In genomic region chr2:69811349-69811748, GRCm38 (mm10) we compare ENCODE assay signal across 1 mouse cellular context. TPM values are rescaled to one million over a fixed set of nuclear protein-coding genes. Genes with fewer than 3 reads are reported as not detected.
"Had no signal": no experiment of that assay in that cellular context is flagged by ENCODE, and none has a peak within 500 bp of the region (broad histone marks: within the 10 kb centered on the region; RNA-seq: fewer than 3 reads in every experiment).

No protein-coding gene starts in this region.

RNA-seq across cellular contexts. Expression of gene Ccdc173, which starts 22.0 kb away (rescaled TPM):
- polyA plus RNA-seq: erythroblast, embryonic 14.5 days had no signal
